Mouse (Mus musculus) Muller cell, postnatal 12 days (primary cell): Measurements from ENCODE around the gene Gm10318.

Experiments
- DNase-seq: peaks from one replicate; pipeline ENCODE4 v3.0.0-alpha.2; 2015; ENCODE audit errors: inconsistent ontology term

Gm10318 gene

GRCm38 (mm10) chr10:77852559-77852958 is at the start of gene Gm10318:
TSS of gene Gm10318 (plus strand) at chr10:77852859.
- DNase-seq: no peak

DNA sequence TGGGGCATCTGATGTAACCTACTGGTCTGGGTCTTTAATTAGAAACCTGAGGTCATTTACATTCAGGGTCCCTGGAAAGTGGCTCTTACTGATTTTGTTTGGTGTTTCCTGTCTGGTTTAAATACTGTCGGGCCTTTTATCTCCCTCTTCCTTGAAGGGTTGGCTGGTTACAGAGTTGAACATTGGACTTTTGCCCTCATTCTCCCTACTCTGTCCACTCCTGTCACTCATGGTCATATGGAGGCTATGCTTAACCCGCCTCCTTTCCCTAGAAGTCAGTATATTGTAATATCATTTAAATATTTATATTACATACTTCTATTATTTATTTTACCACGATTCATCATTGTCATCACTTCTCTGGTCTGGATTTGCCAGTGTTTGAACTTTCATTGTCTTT is 48.6 kb upstream of the Gm10318 start:
- DNase-seq: no peak

DNA sequence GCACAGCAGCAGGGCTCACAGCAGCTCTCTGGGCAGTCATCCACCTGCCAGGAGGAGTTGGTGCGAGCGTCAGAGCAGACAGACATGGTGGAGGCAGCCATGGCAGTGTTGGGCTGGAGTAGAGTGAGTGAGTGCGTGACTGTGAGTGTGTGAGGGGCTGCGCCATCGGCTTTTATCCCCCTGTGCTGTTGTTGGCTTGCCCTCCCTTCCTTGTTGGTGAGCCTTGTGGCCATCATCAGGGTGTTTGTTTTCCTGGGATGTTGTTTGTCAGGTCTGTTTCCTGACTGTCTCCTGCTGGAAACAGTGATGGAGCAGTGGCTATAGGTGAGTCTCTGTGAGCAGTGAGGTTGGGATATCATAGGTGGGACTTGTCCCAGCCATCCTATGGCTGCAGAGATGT is 40.9 kb upstream of the Gm10318 start, which contains the start of gene Gm9507:
Gm9507 (minus strand) TSS at position 101 of the 400 bp plus-strand sequence.
- DNase-seq: no peak

DNA sequence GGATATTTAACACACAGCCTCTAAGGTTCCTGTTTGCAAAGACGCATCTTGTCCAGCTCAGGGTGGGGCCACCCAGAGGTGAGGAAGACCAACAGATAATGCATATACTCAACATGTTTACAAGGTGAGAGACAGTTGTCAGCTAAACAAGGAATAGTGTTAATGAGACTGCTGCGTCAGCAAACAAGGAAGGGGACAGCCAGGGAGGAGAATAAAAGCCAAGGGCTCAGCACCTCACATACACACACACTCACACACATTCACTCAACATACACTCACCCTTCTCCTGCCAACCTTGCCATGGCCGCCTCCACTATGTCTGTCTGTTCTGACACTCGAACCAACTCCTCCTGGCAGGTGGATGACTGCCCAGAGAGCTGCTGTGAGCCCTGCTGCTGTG is 38.3 kb upstream of the Gm10318 start, which contains the start of gene Gm2696:
Gm2696 (plus strand) TSS at position 301 of the 400 bp plus-strand sequence.
- DNase-seq: no peak

- no peak for DNase-seq
Measured at GRCm38 (mm10) chr10:77815514-77815913, 37.1 kb upstream of the Gm10318 start.

DNA sequence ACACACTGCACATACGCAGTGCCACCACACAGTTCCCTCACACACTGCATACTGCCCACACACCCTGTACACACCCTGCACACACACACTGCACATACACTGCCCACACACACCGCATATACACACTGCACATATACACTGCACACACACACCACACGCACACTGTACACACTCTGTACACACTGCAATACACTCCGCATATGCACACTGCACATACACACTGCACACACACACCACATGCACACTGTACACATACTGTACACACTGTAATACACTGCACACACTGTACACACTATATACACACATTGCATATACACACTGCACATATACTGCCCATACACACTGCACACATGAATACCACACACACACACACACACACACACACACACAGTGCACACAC is 34.1 kb upstream of the Gm10318 start:
- DNase-seq: no peak

DNA sequence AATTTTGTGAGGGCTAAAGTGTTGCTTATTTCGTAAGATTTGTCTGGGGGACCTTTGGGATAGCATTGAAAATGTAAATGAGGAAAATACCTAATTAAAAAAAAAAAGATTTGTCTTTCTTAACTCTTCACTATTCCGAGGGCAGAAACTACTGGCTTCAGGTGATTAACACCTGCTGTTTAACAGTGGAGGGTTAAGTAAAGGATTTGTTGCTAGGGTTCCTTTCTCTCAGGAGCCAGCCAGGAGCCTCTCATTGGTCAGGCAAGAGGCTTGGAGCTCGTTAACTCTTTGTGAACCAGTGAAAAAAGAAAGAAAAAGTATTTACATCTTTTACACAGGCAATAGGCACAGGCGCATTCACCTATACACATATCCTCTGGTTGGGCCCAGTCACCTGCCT is 33.5 kb upstream of the Gm10318 start:
- DNase-seq: no peak

GRCm38 (mm10) chr10:77826951-77827350 is 25.7 kb upstream of the Gm10318 start, which contains the start of gene Krtap10-4:
TSS of gene Krtap10-4 (minus strand) at chr10:77827095.
- no peak for DNase-seq

- DNase-seq: no peak
Measured at GRCm38 (mm10) chr10:77835647-77836046, 17.0 kb upstream of the Gm10318 start, which contains the start of gene Krtap10-10. TSS of gene Krtap10-10 (plus strand) at chr10:77835947.

DNA sequence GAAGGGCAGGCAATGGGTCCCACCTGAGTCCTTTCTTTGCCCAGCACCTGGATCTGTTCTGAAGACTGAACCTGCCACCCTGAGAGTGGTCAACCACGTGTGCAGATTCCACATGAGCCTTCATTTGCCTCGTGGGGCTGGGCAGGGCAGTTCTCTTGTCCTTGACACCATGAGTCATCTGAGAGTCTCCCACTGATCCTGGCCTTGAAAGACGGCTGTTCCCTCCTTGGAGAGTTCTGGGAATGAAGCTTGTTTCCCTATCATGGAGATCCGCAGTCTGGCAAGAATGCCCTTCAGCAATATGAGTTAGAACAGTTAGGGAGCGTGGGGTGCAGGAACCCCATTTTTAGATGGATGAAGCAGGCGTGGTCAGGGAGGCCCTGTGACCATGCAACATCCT is 13.7 kb upstream of the Gm10318 start:
- DNase-seq: no peak

GRCm38 (mm10) chr10:77846503-77846902 is 6.2 kb upstream of the Gm10318 start, which contains the start of gene Gm36176:
TSS of gene Gm36176 (plus strand) at chr10:77846803.
- DNase-seq: no peak

- DNase-seq: no peak
Measured at GRCm38 (mm10) chr10:77846961-77847360, 5.7 kb upstream of the Gm10318 start.

DNA sequence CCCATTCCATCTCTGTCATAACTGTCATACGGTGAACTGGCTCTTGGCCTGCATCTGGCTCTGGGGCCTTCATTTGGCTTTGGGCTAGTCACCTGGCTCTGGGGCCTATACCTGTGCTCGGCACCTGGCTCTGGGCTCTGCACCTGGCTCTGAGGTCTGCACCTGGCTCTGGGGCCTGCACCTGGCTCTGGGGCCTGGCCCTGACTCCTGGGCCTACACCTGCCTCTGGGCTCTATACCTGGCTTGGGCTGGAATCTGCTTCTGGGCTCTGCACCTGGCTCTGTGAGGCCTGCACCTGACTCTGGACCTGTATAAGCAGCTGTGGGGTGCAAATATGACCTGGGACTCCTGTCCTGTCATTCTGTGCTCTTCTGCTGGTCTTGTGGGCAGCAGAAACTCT is 5.1 kb upstream of the Gm10318 start:
- DNase-seq: no peak

- DNase-seq: no peak
Measured at GRCm38 (mm10) chr10:77861675-77862074, 9.0 kb downstream of the Gm10318 start, which contains the start of gene Gm3285. TSS of gene Gm3285 (plus strand) at chr10:77861975.

GRCm38 (mm10) chr10:77864067-77864761 is 11.6 kb downstream of the Gm10318 start:
- peak; percentile 32 for DNase-seq

- DNase-seq: no peak
Measured at GRCm38 (mm10) chr10:77864762-77865143, 12.1 kb downstream of the Gm10318 start.

DNA sequence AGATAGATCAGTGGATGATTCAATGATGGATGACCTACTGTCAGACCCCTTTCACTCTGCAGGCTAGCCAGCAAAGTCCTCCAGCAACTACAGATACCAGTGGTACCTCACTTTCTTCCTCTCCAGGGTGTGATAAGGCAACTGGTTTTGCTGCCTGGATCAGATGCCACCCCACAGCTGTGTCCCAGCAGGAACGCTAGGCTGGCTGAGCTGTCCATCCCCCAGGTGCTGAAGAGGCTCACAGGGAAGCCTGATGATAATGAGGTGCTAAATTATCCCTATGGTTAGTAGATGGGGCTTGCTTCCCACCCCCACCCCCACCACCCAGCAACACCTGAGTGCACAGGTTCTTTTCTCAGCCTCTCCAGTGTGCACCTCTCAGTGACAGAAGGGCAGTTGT is 14.9 kb downstream of the Gm10318 start:
- DNase-seq: no peak

GRCm38 (mm10) chr10:77869651-77870050 is 17.0 kb downstream of the Gm10318 start:
- no peak for DNase-seq

DNA sequence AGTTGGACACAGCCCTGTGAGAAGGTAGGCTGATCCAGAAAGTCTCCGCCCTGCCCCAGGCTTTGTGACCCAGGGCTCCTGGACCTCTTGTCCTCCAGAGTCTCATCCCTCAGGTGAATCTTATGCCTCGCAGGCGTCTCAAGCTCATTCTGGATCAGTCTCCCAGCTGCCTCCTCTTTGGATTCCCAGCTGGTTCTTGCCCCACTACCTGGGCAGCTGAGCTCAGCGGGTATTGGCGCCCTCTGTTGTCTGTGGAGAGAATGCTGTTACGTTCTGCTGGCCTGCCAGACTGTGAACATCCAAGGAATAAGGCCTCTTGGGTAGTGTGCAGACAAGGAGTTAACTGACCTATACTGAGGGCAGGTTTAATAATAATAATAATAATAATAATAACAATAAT is 26.3 kb downstream of the Gm10318 start:
- DNase-seq: no peak

DNA sequence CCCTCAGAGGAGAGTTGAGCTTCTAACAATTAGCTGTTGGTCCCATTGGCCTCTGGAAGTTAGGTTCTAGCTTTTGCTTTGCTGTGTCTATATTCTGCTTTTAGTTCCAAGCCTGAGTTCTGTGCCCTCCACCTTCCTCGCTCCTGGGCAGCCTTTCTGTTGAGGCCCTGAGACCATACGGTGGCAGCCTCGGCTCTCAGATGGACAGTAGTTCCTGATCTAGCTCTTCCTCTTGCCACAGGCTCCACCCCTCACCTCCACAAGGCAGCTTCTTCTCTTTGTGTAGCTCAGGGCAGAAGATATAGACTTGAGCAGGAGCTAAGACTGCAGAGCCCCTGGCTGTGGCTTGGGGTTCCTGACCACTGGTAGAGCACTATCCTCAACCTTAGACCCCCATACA is 27.6 kb downstream of the Gm10318 start:
- no peak for DNase-seq

DNA sequence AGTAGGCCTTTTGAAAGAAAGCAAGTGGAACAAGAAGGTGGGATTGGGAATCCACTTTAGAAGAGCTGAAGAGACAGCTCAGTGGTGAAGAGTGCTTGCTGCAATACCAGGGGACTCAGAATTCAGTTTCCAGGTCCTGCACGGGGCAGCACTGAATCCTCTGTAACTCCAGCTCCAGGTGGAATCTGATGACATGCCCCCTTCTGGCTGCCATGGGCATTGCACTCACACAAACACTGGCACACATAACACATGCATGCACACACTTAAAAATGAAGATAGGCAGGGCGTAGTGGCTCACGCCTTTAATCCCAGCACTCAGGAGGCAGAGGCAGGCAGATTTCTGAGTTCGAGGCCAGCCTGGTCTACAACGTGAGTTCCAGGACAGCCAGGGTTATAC is 29.9 kb downstream of the Gm10318 start:
- DNase-seq: no peak

- DNase-seq: no peak
Measured at GRCm38 (mm10) chr10:77886007-77886747, 33.5 kb downstream of the Gm10318 start.
